Mouse (Mus musculus) midbrain, embryonic 16.5 days (tissue): ENCODE measurements around the gene Pecam1. TPM values are rescaled to one million over a fixed set of nuclear protein-coding genes. Genes with fewer than 3 reads are reported as not detected.

Source experiments
- ATAC-seq: fragments of 200-750 bp; cut with Nextera tagmentation; 2 replicates; pipeline ENCODE4 v1.8.0; 2017; ENCODE audit warnings: moderate TSS enrichment
- H3K27ac ChIP-seq: fragments of 300-500 bp; sonication (generic); 2 replicates; pipeline ENCODE4 v1.5.1; 2014; ENCODE audit warnings: mild to moderate bottlenecking, low read length, mixed read lengths
- H3K27me3 ChIP-seq: fragments of 300-500 bp; sonication (generic); 2 replicates; pipeline ENCODE4 v1.6.1; 2014; ENCODE audit warnings: low read depth, low read length, mixed read lengths; ENCODE audit not compliant: control insufficient read depth, insufficient read depth
- H3K36me3 ChIP-seq: fragments of 300-500 bp; sonication (generic); 2 replicates; pipeline ENCODE4 v1.6.1; 2014; ENCODE audit warnings: mild to moderate bottlenecking, low read length, moderate library complexity, mixed read lengths; ENCODE audit not compliant: control insufficient read depth, insufficient read depth
- H3K4me1 ChIP-seq: fragments of 300-500 bp; sonication (generic); 2 replicates; pipeline ENCODE4 v1.6.1; 2014; ENCODE audit warnings: mild to moderate bottlenecking, low read length, mixed read lengths; ENCODE audit not compliant: control insufficient read depth, insufficient read depth
- H3K4me2 ChIP-seq: fragments of 300-500 bp; sonication (generic); 2 replicates; pipeline ENCODE4 v1.6.1; 2014; ENCODE audit warnings: mild to moderate bottlenecking, low read length, mixed read lengths
- H3K4me3 ChIP-seq: fragments of 300-500 bp; sonication (generic); 2 replicates; pipeline ENCODE4 v1.5.1; 2014; ENCODE audit warnings: low read depth, mild to moderate bottlenecking, low read length, moderate library complexity, mixed read lengths
- H3K9ac ChIP-seq: fragments of 300-500 bp; sonication (generic); 2 replicates; pipeline ENCODE4 v1.6.1; 2014; ENCODE audit warnings: low read depth, low read length, mixed read lengths
- H3K9me3 ChIP-seq: fragments of 300-500 bp; sonication (generic); replicated peaks from 2 replicates; pipeline ENCODE4 v1.6.1; 2014; ENCODE audit warnings: mild to moderate bottlenecking, low read length, mixed read lengths; ENCODE audit not compliant: control insufficient read depth, poor library complexity, severe bottlenecking
- WGBS: fragments of 180-500 bp; shearing (Covaris S2); extraction: QIAGEN DNeasy Blood & Tissue Kit; methylation state at CpG from one replicate; pipeline ENCODE4 v1.1.7; 2014; 5-methylcytosine and 5-hydroxymethylcytosine counted together
- polyA plus RNA-seq: library from polyadenylated mRNA; unstranded; fragments of >200 nt; fragmentation: Nextera tagmentation; extraction: Ambion mirVana; gene quantifications from 2 replicates; pipeline ENCODE4 v1.2.1, GENCODE M21; 2015

Pecam1 gene
- polyA plus RNA-seq: 14.1 and 15.7 TPM in 2 replicates

DNA sequence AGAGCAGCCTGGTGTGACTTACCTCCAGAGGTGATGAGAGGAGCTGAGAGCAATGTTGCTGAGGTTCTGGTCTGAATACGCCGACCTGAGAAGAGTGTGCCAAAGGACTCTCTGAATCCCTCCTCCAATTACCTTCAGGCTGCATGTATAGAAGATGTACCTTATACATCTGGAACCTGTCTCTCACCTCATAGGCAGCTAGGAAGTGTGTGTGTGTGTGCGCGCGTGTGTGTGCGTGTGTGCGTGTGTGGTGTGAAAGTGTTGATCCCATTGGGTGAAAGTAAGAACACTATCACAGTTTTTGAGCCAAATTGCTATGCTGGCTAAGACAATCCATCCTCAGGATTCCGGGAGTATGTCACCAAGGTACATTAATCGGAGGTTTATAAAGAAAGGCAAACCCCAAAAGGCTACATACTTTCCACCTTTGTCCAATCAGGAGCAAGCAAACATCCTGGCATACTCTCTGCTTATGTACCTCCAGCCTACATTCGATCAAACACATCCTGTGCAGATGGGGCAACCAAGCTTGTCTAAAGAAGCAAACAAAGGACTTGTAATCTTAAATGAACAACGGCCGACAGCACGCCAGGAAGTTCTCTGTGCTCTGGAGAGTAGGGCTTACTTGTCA lies at the start of gene Pecam1:
Pecam1 (minus strand) TSS at position 508 of the 631 bp plus-strand sequence.
- Histone ChIP-seq H3K36me3 (no peaks in the 10 kb centered on the region), H3K4me1 (no peaks in the 10 kb centered on the region), H3K9me3 (no peaks in the 10 kb centered on the region), H3K4me2 (no peak within 1 kb of the TSS), H3K9ac (no peak within 1 kb of the TSS), H3K4me3 (no peak within 1 kb of the TSS), H3K27ac (no peak within 1 kb of the TSS), H3K27me3 (no peaks in the 10 kb centered on the region)
- WGBS: 84% methylated on average over 13 of the region's 13 CpGs
- no peak for ATAC-seq

DNA sequence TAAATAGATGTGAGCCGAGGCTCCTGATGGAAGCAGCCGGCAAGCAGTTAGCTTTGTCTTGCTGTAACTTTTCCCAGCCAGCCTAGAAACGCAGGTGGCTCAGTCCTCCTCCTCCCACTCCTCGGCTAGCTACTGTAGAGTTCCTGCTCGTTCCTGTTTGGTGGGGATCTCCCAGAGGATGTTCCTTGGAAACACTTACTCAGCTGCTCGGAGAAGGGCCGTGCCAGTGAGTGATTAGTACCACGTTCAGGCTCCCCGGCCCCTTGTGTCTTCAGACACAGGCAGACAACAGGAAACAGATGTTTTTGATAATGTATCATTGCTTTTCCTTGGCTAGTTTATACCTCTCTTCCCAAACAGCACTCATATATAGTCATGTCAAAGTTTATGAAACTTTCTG lies 45.3 kb upstream of the Pecam1 start:
- no peak overlapping the region for H3K4me3 ChIP-seq
- H3K4me2 ChIP-seq: no peak overlapping the region
- no peaks in the 10 kb centered on the region for H3K27me3 ChIP-seq
- no peak for ATAC-seq
- H3K36me3 ChIP-seq: peaks cover 16% of the 10 kb centered on the region
- peaks cover 3% of the 10 kb centered on the region; the same call in 1 of the 2 replicates for H3K4me1 ChIP-seq
- WGBS: 73% methylated on average over 9 of the region's 9 CpGs
- H3K9ac ChIP-seq: no peak overlapping the region
- no peaks in the 10 kb centered on the region for H3K9me3 ChIP-seq
- no peak overlapping the region for H3K27ac ChIP-seq

DNA sequence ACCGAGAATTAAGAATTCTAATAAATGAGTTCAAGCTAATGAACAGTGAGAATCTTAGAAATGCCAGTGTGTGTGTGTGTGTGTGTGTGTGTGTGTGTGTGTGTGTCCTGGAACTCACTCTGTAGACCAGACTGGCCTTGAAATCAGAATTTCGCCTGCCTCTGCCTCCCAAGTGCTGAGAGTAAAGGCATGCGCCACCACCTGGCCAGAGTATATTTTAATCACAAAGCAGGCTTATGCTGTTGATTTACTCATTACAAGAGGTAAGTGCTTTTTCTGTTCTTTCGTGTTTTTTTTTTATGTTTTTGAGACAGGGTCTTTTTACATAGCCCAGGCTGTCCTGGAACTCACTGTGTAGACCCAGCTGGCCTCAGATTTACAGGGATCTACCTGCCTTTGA lies 43.4 kb upstream of the Pecam1 start:
- ATAC-seq: no peak
- Histone ChIP-seq H3K4me3 (no peak overlapping the region), H3K9me3 (no peaks in the 10 kb centered on the region), H3K27me3 (no peaks in the 10 kb centered on the region), H3K36me3 (peaks cover 13% of the 10 kb centered on the region), H3K27ac (no peak overlapping the region), H3K4me1 (peaks cover 7% of the 10 kb centered on the region), H3K9ac (no peak overlapping the region), H3K4me2 (no peak overlapping the region)
- 65% methylated on average over 4 of the region's 4 CpGs for WGBS

- H3K27me3 ChIP-seq: no peaks in the 10 kb centered on the region
- peak overlapping the region; percentile 89 for H3K9ac ChIP-seq
- peaks cover 24% of the 10 kb centered on the region for H3K4me1 ChIP-seq
- 0% methylated on average over 6 of the region's 6 CpGs for WGBS
- H3K27ac ChIP-seq: peak overlapping the region; percentile 100
- H3K4me3 ChIP-seq: peak overlapping the region; percentile 78
- peak; percentile 5; the same call in 1 of the 2 replicates for ATAC-seq
- H3K4me2 ChIP-seq: peak overlapping the region; percentile 62
- H3K9me3 ChIP-seq: no peaks in the 10 kb centered on the region
- H3K36me3 ChIP-seq: peaks cover 11% of the 10 kb centered on the region; the same call in 1 of the 2 replicates
Measured at GRCm38 (mm10) chr11:106789649-106790048, 39.2 kb upstream of the Pecam1 start.

DNA sequence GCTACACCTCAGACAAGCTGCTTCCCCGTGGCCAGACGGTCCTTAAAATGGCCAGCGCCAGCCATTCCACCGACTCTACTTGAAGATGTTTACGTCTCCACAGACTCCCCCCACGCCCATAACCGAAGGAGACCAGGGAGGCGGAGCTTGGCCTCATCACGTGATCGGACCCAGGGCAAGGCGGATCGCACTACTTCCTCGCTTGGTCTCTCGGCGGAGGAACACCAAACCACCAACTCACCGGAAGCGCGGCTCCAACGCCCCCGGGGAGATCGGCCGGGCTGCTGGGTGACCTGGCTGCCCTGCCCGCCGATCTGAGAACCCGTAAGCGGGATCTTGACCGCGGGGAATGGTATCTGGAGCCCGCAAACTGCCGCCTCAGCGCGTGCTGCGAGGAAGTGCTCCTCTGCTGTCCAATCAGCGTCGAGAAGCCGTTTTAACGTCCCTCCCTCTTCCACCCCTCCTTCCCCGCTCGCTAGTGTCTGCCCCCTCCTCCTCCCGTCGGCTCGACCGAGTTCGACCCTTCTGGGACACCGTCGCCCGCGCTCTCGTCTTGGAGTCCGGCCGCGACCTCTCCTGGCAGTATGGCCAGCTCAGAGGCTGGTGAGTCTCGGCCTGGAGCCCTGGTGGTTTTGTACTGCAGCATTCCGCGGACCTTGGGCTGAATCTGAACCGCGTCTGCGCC lies 38.5 kb upstream of the Pecam1 start, which contains the start of the genes Ddx5 and Cep95:
Ddx5 (minus strand) TSS at position 411 of the 685 bp plus-strand sequence.
Cep95 (plus strand) TSS at position 478 of the 685 bp plus-strand sequence.
- Histone ChIP-seq H3K36me3 (peaks cover 17% of the 10 kb centered on the region), H3K27ac (peak within 1 kb of the TSS; percentile 100), H3K4me1 (peaks cover 24% of the 10 kb centered on the region), H3K4me3 (peak within 1 kb of the TSS; percentile 78), H3K27me3 (no peaks in the 10 kb centered on the region), H3K9ac (peak within 1 kb of the TSS; percentile 97), H3K4me2 (peak within 1 kb of the TSS; percentile 62), H3K9me3 (no peaks in the 10 kb centered on the region)
- WGBS: under 1% methylated on average over 57 of the region's 58 CpGs
- ATAC-seq: peak; percentile 93

- Histone ChIP-seq H3K27me3 (no peaks in the 10 kb centered on the region), H3K9ac (peak overlapping the region; percentile 97), H3K36me3 (peaks cover 24% of the 10 kb centered on the region), H3K4me3 (peak overlapping the region; percentile 78), H3K27ac (peak overlapping the region; percentile 100), H3K4me1 (peaks cover 24% of the 10 kb centered on the region), H3K9me3 (no peaks in the 10 kb centered on the region), H3K4me2 (peak overlapping the region; percentile 33)
- ATAC-seq: peak; percentile 78
- WGBS: under 1% methylated on average over 73 of the region's 79 CpGs
Measured at GRCm38 (mm10) chr11:106788026-106788774, 37.8 kb upstream of the Pecam1 start.

GRCm38 (mm10) chr11:106787131-106788025 lies 37.0 kb upstream of the Pecam1 start:
- Histone ChIP-seq H3K9ac (peak overlapping the region; percentile 97), H3K27me3 (no peaks in the 10 kb centered on the region), H3K27ac (peak overlapping the region; percentile 100), H3K36me3 (peaks cover 27% of the 10 kb centered on the region), H3K4me2 (peak overlapping the region; percentile 59), H3K4me1 (peaks cover 24% of the 10 kb centered on the region), H3K9me3 (no peaks in the 10 kb centered on the region), H3K4me3 (peak overlapping the region; percentile 78)
- ATAC-seq: peak; percentile 8
- WGBS: under 1% methylated on average over 55 of the region's 65 CpGs

DNA sequence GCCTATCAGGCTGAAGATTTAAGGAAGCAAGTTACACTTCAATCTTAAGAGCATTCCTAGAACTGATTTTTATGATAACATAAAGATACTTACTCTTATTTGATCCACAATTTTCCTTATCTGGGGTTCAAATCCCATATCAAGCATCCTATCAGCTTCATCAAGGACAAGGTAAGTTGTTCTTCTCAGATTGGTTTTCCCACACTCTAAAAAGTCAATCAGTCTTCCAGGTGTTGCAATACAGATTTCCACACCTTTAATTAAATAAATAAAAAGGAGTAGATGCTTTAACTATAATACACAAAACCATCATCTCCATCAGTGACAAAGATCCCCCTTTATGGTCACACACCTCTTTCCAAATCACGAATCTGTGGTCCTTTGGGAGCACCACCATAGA lies 34.6 kb upstream of the Pecam1 start:
- Histone ChIP-seq H3K36me3 (peaks cover 31% of the 10 kb centered on the region), H3K27ac (no peak overlapping the region), H3K9ac (no peak overlapping the region), H3K9me3 (no peaks in the 10 kb centered on the region), H3K4me3 (no peak overlapping the region), H3K4me1 (peaks cover 21% of the 10 kb centered on the region), H3K27me3 (no peaks in the 10 kb centered on the region), H3K4me2 (no peak overlapping the region)
- ATAC-seq: no peak
- WGBS: 67% methylated on average over 1 of the region's 1 CpGs
